Mouse (Mus musculus): ENCODE measurements around the gene Asic2. TPM values are rescaled to one million over a fixed set of nuclear protein-coding genes. Genes with fewer than 3 reads are reported as not detected.
A peak's percentile ranks its signal among the peaks of the same experiment; 100 is the strongest.

Asic2 gene
- total and polyA plus RNA-seq, 2 experiments, result under 0.01 TPM; not detected in 1

DNA sequence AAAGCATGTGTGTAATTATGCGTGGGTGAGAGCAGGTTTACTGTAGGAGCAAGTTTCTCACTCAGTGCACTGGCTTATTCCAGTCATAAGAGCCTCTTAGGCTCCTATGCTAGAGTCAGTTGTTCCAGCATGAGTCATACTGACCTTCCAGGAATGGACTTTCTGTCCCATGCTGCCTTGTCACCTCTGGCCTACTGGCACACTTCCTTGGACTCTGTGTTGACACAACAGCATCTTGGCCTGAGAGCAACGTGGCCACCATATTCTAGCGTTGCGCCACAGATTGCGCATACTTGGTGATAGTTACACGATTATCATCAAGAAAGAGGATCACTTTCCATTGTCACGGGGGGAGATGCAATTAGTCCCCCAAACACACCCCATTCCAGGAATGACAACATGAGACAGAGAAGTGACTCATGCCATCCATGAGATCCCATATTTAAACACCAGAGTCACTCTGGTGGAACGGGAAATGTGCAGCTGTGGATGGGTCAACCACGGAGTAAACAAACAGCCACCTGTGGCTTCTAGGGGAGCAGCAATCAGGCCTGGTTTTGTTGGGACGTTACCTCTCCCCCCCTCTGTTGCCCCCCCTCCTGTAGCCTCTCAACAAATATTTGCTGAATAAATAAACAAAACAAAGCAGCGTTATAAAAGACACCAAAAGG lies 1019.1 kb downstream of the Asic2 start:
- Histone ChIP-seq H3K79me2 (ENCODE audit: control insufficient read depth, insufficient read depth, low read length) (no peaks in the 10 kb centered on the region), H3K9ac (ENCODE audit: low read depth, low read length) (no peak overlapping the region), H3K4me3 (ENCODE audit: insufficient read depth, low read depth, low read length) (no peak overlapping the region), H3K27ac (replicated peaks; ENCODE audit: insufficient read depth, low read depth, low read length) (no peak overlapping the region), H3K4me1 (ENCODE audit: control insufficient read depth, insufficient read depth, low read length) (no peaks in the 10 kb centered on the region), H3K27me3 (ENCODE audit: control insufficient read depth, insufficient read depth, low read length) (no peaks in the 10 kb centered on the region), H3K36me3 (ENCODE audit: control insufficient read depth, insufficient read depth, low read length) (no peaks in the 10 kb centered on the region)
- DNase-seq (ENCODE audit: extremely low read depth, low read depth, low spot score), result peak; percentile 9
- TF ChIP-seq CTCF (IDR thresholded peaks at IDR 0.05; ENCODE audit: low read depth, low read length) (no peak), POLR2A (IDR thresholded peaks at IDR 0.05; ENCODE audit: extremely low read depth, insufficient read depth, low read length) (no peak)
- 61% methylated on average over 11 of the region's 11 CpGs for WGBS

DNA sequence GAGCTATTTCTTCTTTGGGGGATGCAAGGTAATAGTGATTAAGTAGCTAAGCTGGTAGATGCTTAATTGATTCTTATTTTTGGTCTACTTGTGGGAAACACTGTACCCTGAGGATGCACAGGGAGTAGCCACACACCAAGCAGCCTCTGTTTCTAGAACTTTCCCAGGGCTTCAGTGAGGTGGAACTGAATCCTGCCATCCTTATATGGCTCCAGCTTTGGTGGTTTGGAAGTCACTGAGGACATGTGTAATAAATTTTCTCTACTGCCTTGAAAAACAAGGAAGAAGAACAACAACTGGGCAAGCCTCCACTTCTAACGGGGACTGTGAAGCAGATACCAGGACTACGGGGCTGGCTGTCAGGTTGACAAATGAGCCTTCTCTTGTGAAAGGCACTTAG lies 1020.2 kb downstream of the Asic2 start:
- Histone ChIP-seq H3K27ac (replicated peaks; ENCODE audit: insufficient read depth, low read depth, low read length) (no peak overlapping the region), H3K4me3 (ENCODE audit: insufficient read depth, low read depth, low read length) (no peak overlapping the region), H3K27me3 (ENCODE audit: control insufficient read depth, insufficient read depth, low read length) (no peaks in the 10 kb centered on the region), H3K36me3 (ENCODE audit: control insufficient read depth, insufficient read depth, low read length) (no peaks in the 10 kb centered on the region), H3K79me2 (ENCODE audit: control insufficient read depth, insufficient read depth, low read length) (no peaks in the 10 kb centered on the region), H3K4me1 (ENCODE audit: control insufficient read depth, insufficient read depth, low read length) (no peaks in the 10 kb centered on the region), H3K9ac (ENCODE audit: low read depth, low read length) (no peak overlapping the region)
- no peak for TF ChIP-seq POLR2A (IDR thresholded peaks at IDR 0.05; ENCODE audit: extremely low read depth, insufficient read depth, low read length)
- no peak for TF ChIP-seq CTCF (IDR thresholded peaks at IDR 0.05; ENCODE audit: low read depth, low read length)
- DNase-seq (ENCODE audit: extremely low read depth, low read depth, low spot score), result no peak
- WGBS, result 56% methylated on average over 2 of the region's 2 CpGs

DNA sequence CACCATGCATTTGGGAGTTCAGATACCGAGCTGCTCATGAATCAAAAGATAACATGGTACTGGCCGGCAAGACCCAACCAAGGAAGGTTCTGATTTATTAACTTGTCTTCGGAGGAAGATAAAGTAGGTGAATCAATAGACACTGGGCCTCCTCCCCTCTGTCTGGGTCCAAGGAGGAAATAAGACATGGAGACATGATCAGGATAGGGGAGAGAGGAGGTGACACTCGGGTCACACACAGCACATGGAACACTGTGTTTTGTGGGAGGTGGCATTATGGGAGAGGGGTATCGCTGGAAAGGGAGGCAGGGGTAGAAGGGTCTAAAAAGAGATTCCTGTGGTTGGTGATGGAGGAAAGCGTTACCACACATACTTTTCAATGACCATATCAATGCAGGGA lies 1022.1 kb downstream of the Asic2 start:
- Histone ChIP-seq H3K4me3 (ENCODE audit: insufficient read depth, low read depth, low read length) (no peak overlapping the region), H3K36me3 (ENCODE audit: control insufficient read depth, insufficient read depth, low read length) (no peaks in the 10 kb centered on the region), H3K27ac (replicated peaks; ENCODE audit: insufficient read depth, low read depth, low read length) (no peak overlapping the region), H3K79me2 (ENCODE audit: control insufficient read depth, insufficient read depth, low read length) (no peaks in the 10 kb centered on the region), H3K9ac (ENCODE audit: low read depth, low read length) (no peak overlapping the region), H3K27me3 (ENCODE audit: control insufficient read depth, insufficient read depth, low read length) (no peaks in the 10 kb centered on the region), H3K4me1 (ENCODE audit: control insufficient read depth, insufficient read depth, low read length) (no peaks in the 10 kb centered on the region)
- TF ChIP-seq CTCF (IDR thresholded peaks at IDR 0.05; ENCODE audit: low read depth, low read length), result no peak
- no peak for TF ChIP-seq POLR2A (IDR thresholded peaks at IDR 0.05; ENCODE audit: extremely low read depth, insufficient read depth, low read length)
- 84% methylated on average over 6 of the region's 6 CpGs for WGBS
- DNase-seq (ENCODE audit: extremely low read depth, low read depth, low spot score), result no peak

DNA sequence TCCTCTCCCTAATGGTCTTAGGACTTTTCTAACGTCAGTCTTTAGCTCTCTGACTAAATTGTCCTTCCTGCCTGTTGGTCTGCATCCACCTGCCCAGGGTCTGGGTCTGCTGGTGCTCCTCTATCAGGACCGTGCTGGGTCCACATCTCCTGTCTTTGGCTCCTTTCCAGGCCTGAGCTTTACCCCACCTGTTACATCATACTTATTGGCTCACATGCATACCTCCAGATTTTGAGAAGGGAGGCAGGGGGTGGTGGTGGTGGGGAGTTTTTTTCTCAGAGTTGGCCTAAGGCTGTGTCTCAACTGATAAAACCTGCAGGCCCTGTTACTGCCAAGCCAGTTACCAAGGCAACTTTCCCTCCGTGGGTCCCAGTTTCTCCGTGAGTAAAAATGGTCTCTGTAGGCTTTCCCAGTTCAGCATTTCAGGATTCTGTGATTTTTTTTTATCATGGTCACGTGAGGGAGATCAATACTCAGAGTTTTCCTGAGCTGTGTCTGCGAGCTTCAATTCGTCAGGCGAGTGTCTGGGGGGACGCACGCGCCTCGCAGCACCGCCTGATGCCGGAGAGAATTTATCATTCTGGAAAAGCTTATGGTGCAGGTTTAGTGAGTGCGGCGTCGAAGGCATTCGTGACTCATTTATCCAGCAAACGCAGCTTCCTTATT lies 1044.8 kb downstream of the Asic2 start:
- no peak overlapping the region for H3K9ac ChIP-seq (ENCODE audit: low read depth, low read length)
- no peak for DNase-seq (ENCODE audit: extremely low read depth, low read depth, low spot score)
- no peak overlapping the region for H3K4me3 ChIP-seq (ENCODE audit: insufficient read depth, low read depth, low read length)
- H3K36me3 ChIP-seq (ENCODE audit: control insufficient read depth, insufficient read depth, low read length), result no peaks in the 10 kb centered on the region
- no peak overlapping the region for H3K27ac ChIP-seq (replicated peaks; ENCODE audit: insufficient read depth, low read depth, low read length)
- H3K79me2 ChIP-seq (ENCODE audit: control insufficient read depth, insufficient read depth, low read length), result no peaks in the 10 kb centered on the region
- no peaks in the 10 kb centered on the region for H3K4me1 ChIP-seq (ENCODE audit: control insufficient read depth, insufficient read depth, low read length)
- 82% methylated on average over 19 of the region's 19 CpGs for WGBS
- H3K27me3 ChIP-seq (ENCODE audit: control insufficient read depth, insufficient read depth, low read length), result no peaks in the 10 kb centered on the region
- TF ChIP-seq POLR2A (IDR thresholded peaks at IDR 0.05; ENCODE audit: extremely low read depth, insufficient read depth, low read length), result no peak
- TF ChIP-seq CTCF (IDR thresholded peaks at IDR 0.05; ENCODE audit: low read depth, low read length), result no peak

DNA sequence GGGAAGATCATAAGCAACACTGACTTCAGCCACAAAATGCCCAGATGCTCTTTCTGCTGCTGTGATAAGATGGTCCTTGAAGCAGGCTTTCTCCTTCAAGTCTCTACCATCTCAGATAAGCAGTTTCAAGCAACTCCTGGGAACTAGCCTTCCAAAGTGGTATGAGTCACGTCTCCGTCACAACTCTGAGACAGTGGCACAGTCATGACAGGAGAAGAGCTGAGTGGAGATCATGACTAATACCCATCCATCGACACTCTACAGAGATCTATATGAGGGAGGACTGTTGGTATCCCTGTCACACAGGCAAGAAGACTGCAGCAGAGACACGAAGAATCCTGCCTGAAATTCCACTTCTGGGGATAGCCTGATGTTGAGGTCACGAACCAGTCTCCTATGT lies 1049.9 kb downstream of the Asic2 start:
- Histone ChIP-seq H3K4me3 (ENCODE audit: insufficient read depth, low read depth, low read length) (no peak overlapping the region), H3K27me3 (ENCODE audit: control insufficient read depth, insufficient read depth, low read length) (no peaks in the 10 kb centered on the region), H3K79me2 (ENCODE audit: control insufficient read depth, insufficient read depth, low read length) (no peaks in the 10 kb centered on the region), H3K27ac (replicated peaks; ENCODE audit: insufficient read depth, low read depth, low read length) (no peak overlapping the region), H3K36me3 (ENCODE audit: control insufficient read depth, insufficient read depth, low read length) (no peaks in the 10 kb centered on the region), H3K9ac (ENCODE audit: low read depth, low read length) (no peak overlapping the region), H3K4me1 (ENCODE audit: control insufficient read depth, insufficient read depth, low read length) (no peaks in the 10 kb centered on the region)
- 76% methylated on average over 5 of the region's 5 CpGs for WGBS
- DNase-seq (ENCODE audit: extremely low read depth, low read depth, low spot score), result no peak
- TF ChIP-seq CTCF (IDR thresholded peaks at IDR 0.05; ENCODE audit: low read depth, low read length) (no peak), POLR2A (IDR thresholded peaks at IDR 0.05; ENCODE audit: extremely low read depth, insufficient read depth, low read length) (no peak)

DNA sequence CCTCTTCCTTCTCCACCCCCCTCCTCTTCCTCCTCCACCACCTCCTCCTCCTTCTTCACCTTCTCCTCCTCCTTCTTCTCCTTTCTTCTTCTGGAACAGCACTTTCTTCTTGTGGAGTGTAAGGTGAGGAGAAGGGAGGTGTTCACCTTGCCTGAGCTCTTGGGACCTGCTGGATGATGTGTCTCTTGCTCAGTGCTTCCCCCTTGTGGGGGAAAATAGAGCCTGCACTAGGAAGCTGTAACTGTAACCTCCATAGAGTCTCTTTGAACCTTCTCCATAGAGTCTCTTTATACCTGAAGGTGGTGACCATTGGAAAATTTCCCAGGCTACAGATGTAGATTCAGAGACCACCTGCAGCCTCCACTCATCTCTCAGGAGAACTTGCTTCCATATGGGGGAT lies 1050.6 kb downstream of the Asic2 start:
- Histone ChIP-seq H3K4me3 (ENCODE audit: insufficient read depth, low read depth, low read length) (no peak overlapping the region), H3K27me3 (ENCODE audit: control insufficient read depth, insufficient read depth, low read length) (no peaks in the 10 kb centered on the region), H3K36me3 (ENCODE audit: control insufficient read depth, insufficient read depth, low read length) (no peaks in the 10 kb centered on the region), H3K4me1 (ENCODE audit: control insufficient read depth, insufficient read depth, low read length) (no peaks in the 10 kb centered on the region), H3K9ac (ENCODE audit: low read depth, low read length) (no peak overlapping the region), H3K27ac (replicated peaks; ENCODE audit: insufficient read depth, low read depth, low read length) (no peak overlapping the region), H3K79me2 (ENCODE audit: control insufficient read depth, insufficient read depth, low read length) (no peaks in the 10 kb centered on the region)
- DNase-seq (ENCODE audit: extremely low read depth, low read depth, low spot score), result no peak
- TF ChIP-seq POLR2A (IDR thresholded peaks at IDR 0.05; ENCODE audit: extremely low read depth, insufficient read depth, low read length) (no peak), CTCF (IDR thresholded peaks at IDR 0.05; ENCODE audit: low read depth, low read length) (peak; percentile 4; the same call in 1 of the 2 replicates)

Data from liver, adult 2 months (tissue).